Mouse (Mus musculus) liver, adult 2 months (tissue): Measurements from ENCODE around the gene Cntn4.

Experiments used
- CTCF ChIP-seq: fragments of 200-500 bp; IDR thresholded peaks from 2 replicates; pipeline ENCODE4 v1.5.1; 2011; ENCODE audit warnings: low read depth, low read length, control low read depth
- POLR2A ChIP-seq: fragments of 200-500 bp; IDR thresholded peaks from 2 replicates; pipeline ENCODE4 v1.6.1; 2011; ENCODE audit warnings: low read length, control low read depth; ENCODE audit not compliant: insufficient read depth; ENCODE audit errors: extremely low read depth

DNA sequence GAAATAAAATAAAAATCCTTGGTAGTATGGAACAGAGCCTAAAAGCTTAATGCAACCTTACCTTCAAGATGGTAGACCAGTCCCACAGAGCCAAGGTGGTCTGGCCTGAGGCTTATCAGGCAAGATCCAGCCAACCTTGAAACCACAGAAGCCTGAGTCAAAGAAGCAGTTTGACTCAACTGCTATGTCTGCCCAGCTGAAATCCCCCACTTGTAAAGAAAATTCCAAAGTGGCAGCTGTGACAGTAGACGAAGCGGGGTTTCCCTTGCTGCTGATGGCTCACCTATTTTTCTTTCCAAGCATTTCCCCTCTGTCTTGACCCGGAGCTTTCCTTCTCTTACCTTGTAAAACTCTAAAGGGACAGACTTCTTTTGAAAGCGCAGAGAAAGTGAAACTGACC, 1048.2 kb downstream of the Cntn4 start:
- TF ChIP-seq CTCF (no peak), POLR2A (no peak)
